Mouse (Mus musculus) midbrain, embryonic 16.5 days (tissue): ENCODE measurements around the gene Macrod1. TPM values are rescaled to one million over a fixed set of nuclear protein-coding genes. Genes with fewer than 3 reads are reported as not detected.

Experiments
- ATAC-seq: fragments of 200-750 bp; cut with Nextera tagmentation; 2 replicates; pipeline ENCODE4 v1.8.0; 2017; ENCODE audit warnings: moderate TSS enrichment
- H3K27ac ChIP-seq: fragments of 300-500 bp; sonication (generic); 2 replicates; pipeline ENCODE4 v1.5.1; 2014; ENCODE audit warnings: mild to moderate bottlenecking, low read length, mixed read lengths
- H3K27me3 ChIP-seq: fragments of 300-500 bp; sonication (generic); 2 replicates; pipeline ENCODE4 v1.6.1; 2014; ENCODE audit warnings: low read depth, low read length, mixed read lengths; ENCODE audit not compliant: control insufficient read depth, insufficient read depth
- H3K36me3 ChIP-seq: fragments of 300-500 bp; sonication (generic); 2 replicates; pipeline ENCODE4 v1.6.1; 2014; ENCODE audit warnings: mild to moderate bottlenecking, low read length, moderate library complexity, mixed read lengths; ENCODE audit not compliant: control insufficient read depth, insufficient read depth
- H3K4me1 ChIP-seq: fragments of 300-500 bp; sonication (generic); 2 replicates; pipeline ENCODE4 v1.6.1; 2014; ENCODE audit warnings: mild to moderate bottlenecking, low read length, mixed read lengths; ENCODE audit not compliant: control insufficient read depth, insufficient read depth
- H3K4me2 ChIP-seq: fragments of 300-500 bp; sonication (generic); 2 replicates; pipeline ENCODE4 v1.6.1; 2014; ENCODE audit warnings: mild to moderate bottlenecking, low read length, mixed read lengths
- H3K4me3 ChIP-seq: fragments of 300-500 bp; sonication (generic); 2 replicates; pipeline ENCODE4 v1.5.1; 2014; ENCODE audit warnings: low read depth, mild to moderate bottlenecking, low read length, moderate library complexity, mixed read lengths
- H3K9ac ChIP-seq: fragments of 300-500 bp; sonication (generic); 2 replicates; pipeline ENCODE4 v1.6.1; 2014; ENCODE audit warnings: low read depth, low read length, mixed read lengths
- H3K9me3 ChIP-seq: fragments of 300-500 bp; sonication (generic); replicated peaks from 2 replicates; pipeline ENCODE4 v1.6.1; 2014; ENCODE audit warnings: mild to moderate bottlenecking, low read length, mixed read lengths; ENCODE audit not compliant: control insufficient read depth, poor library complexity, severe bottlenecking
- WGBS: fragments of 180-500 bp; shearing (Covaris S2); extraction: QIAGEN DNeasy Blood & Tissue Kit; methylation state at CpG from one replicate; pipeline ENCODE4 v1.1.7; 2014; 5-methylcytosine and 5-hydroxymethylcytosine counted together
- polyA plus RNA-seq: library from polyadenylated mRNA; unstranded; fragments of >200 nt; fragmentation: Nextera tagmentation; extraction: Ambion mirVana; gene quantifications from 2 replicates; pipeline ENCODE4 v1.2.1, GENCODE M21; 2015

Gene Macrod1
- polyA plus RNA-seq, 1 experiment from 2014 or later, result 5.9 TPM

DNA sequence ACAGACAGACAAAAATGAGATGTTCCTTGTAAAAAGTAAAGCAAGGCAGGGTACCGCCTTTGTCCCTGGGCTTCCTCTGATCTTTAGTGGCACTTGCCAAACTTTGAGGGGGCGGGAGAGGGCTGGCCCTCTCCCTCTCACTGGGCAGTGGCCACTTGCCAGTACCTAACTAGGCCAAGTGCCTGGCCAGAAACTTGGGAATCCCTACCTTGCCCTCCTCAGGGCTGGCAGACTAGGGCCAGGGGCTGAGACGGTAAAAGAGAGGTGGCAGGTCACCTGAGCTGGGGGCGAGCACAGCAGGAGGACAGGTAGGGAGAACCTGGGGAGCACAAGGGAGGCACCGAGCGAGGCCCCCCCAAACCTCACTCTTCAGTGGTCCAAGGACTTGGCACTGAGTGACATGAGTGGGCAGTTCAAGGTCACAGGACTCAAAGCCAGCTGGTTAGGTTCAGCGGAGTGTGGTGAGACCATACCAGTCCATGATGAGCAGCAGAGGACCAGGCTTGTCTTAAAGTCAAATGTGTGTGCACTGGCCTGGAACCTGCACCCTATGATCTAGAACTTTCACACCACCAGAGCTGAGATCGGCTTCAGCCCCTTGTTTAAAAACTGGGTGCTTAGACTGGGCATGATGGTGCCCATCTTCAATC is 124.3 kb downstream of the Macrod1 start:
- Histone ChIP-seq H3K9ac (no peak overlapping the region), H3K4me2 (no peak overlapping the region), H3K9me3 (no peaks in the 10 kb centered on the region), H3K27me3 (peaks cover under 1% of the 10 kb centered on the region; the same call in 1 of the 2 replicates), H3K4me1 (peaks cover 14% of the 10 kb centered on the region), H3K36me3 (no peaks in the 10 kb centered on the region), H3K27ac (no peak overlapping the region), H3K4me3 (no peak overlapping the region)
- ATAC-seq, result no peak
- 72% methylated on average over 8 of the region's 8 CpGs for WGBS

DNA sequence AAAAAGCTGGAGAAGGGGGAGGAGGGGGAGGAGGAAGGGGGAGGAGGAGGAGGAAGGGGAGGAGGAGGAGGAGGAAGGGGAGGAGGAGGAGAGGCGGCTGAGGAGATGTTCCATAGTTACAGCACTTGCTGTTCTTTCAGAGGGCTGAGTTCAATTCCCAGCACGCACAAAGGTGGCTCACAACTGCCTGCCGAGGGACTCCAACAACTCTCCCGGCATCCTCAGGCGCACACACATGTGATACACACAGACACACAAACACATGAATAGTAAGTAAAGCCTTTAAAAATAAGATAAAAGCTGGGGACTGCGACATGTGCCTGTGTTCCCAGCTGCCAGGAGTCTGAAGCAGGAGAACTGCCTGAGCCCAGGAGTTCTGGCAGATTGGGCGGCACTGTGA is 124.9 kb downstream of the Macrod1 start:
- no peaks in the 10 kb centered on the region for H3K9me3 ChIP-seq
- peaks cover 2% of the 10 kb centered on the region; the same call in 1 of the 2 replicates for H3K27me3 ChIP-seq
- H3K9ac ChIP-seq, result no peak overlapping the region
- H3K36me3 ChIP-seq, result no peaks in the 10 kb centered on the region
- H3K4me1 ChIP-seq, result peaks cover 18% of the 10 kb centered on the region
- no peak overlapping the region for H3K4me3 ChIP-seq
- WGBS, result 57% methylated on average over 7 of the region's 7 CpGs
- no peak overlapping the region for H3K27ac ChIP-seq
- ATAC-seq, result no peak
- H3K4me2 ChIP-seq, result no peak overlapping the region

DNA sequence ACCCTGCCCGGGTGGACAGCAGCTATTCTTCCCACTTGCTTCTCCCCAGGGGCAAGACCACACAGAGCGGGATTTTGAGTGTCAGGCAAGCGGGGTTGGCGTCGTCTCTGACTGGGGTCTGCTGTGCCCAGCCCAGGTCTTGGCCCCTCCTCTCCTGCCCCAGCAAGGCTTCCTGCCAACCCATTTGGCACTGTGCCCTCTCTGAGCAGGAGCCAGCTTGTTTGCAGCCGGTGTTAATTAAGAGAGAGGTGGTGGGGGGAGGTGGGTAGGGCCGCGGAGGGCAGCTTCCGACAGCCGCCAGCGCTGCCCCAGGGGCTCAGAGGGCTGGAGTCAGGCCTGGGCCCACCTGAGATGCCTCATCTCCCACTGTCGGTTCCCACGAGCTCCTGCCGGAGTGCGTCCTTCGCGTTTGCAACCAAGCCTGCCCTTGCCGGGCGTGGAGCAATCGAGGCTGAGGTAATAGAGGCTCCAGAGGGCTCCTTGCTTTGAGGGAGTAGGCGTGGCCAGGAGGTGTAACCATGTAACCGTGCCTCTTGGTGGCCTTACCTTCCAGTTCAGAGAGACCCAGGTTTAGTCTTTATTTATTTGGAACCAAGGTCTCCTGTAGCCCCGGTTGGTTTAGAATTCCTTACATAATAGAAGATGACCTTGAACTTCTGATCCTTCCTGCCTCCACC is 125.8 kb downstream of the Macrod1 start:
- H3K27ac ChIP-seq, result no peak overlapping the region
- ATAC-seq, result peak; percentile 67
- no peak overlapping the region for H3K9ac ChIP-seq
- H3K36me3 ChIP-seq, result no peaks in the 10 kb centered on the region
- H3K9me3 ChIP-seq, result no peaks in the 10 kb centered on the region
- no peak overlapping the region for H3K4me3 ChIP-seq
- H3K4me1 ChIP-seq, result peaks cover 18% of the 10 kb centered on the region
- WGBS, result 7% methylated on average over 23 of the region's 23 CpGs
- peaks cover 2% of the 10 kb centered on the region; the same call in 1 of the 2 replicates for H3K27me3 ChIP-seq
- H3K4me2 ChIP-seq, result peak overlapping the region; percentile 20; the same call in 1 of the 2 replicates

DNA sequence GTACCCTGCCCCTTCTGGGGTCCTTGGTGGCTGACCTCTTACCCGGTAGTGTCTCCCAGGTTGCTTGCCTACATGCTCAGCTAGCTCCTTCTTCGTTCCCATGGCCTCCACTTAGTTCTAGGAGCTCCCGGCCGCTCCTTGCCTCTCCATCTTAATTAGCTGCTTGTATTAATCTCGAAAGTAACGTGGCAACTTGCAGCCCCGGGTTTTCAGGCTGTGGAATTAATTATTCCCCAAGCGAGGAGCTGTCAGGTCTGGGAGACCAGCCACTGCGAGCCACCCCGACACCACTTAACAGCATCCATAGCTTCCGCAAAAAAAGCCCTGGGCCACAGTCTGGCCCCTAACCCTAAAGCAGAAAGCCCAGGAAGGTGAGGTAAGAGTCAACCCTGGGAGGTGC is 126.8 kb downstream of the Macrod1 start:
- peaks cover 18% of the 10 kb centered on the region for H3K4me1 ChIP-seq
- H3K9me3 ChIP-seq, result no peaks in the 10 kb centered on the region
- no peaks in the 10 kb centered on the region for H3K36me3 ChIP-seq
- H3K4me3 ChIP-seq, result no peak overlapping the region
- 34% methylated on average over 11 of the region's 11 CpGs for WGBS
- no peak for ATAC-seq
- H3K4me2 ChIP-seq, result no peak overlapping the region
- H3K27me3 ChIP-seq, result peaks cover 2% of the 10 kb centered on the region; the same call in 1 of the 2 replicates
- H3K9ac ChIP-seq, result no peak overlapping the region
- no peak overlapping the region for H3K27ac ChIP-seq

DNA sequence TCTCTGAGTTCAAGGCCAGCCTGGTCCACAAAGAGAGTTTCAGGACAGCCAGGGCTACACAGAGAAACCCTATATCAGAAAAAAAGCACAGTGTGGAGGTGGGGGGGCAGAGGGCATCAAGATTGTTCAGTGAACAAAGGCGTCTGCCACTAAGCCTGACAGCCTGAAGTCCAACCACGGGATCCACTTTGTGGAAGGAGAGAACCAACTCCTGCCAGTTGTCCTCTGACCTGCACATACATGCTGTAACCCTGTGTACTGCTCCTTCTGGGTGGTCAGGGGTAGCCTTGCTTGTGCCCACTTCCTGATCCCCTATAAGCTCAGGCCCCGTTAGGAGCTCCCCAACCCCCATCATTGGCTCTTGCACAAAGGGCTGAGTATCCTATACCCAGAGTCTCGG is 128.4 kb downstream of the Macrod1 start:
- H3K27ac ChIP-seq, result no peak overlapping the region
- H3K27me3 ChIP-seq, result peaks cover 5% of the 10 kb centered on the region; the same call in 1 of the 2 replicates
- ATAC-seq, result no peak
- H3K36me3 ChIP-seq, result no peaks in the 10 kb centered on the region
- WGBS, result 51% methylated on average over 4 of the region's 4 CpGs
- no peak overlapping the region for H3K4me2 ChIP-seq
- no peak overlapping the region for H3K4me3 ChIP-seq
- H3K9ac ChIP-seq, result no peak overlapping the region; the same call in 1 of the 2 replicates
- H3K9me3 ChIP-seq, result no peaks in the 10 kb centered on the region
- H3K4me1 ChIP-seq, result peaks cover 18% of the 10 kb centered on the region

DNA sequence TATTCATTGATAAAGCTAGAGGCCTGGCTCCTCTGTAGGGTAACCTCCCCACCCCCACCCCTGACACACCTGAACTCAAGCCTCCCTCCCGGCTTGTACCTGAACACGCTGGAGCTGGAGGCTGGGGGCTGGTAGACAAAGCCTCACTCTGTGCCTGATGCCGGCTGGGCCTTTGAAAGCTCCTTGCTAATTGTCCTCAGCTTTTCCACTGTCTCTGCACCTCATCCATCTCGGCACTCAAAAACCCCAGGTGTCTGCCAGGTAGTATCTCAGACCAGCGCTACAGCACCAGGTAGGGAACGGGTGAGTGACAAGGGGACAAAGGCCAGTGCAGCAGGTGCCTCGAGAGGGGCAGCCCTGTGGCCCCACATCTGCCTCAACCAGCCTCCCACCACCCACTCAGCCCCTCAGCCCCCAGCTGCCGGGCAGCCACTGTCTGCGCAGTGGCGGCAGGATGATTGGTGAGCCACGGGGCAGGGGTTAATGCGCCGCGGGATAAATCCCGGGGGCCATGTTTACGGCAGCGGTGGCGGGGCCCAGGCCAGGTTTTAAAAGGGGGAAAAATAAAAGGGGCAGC is 129.2 kb downstream of the Macrod1 start:
- H3K27me3 ChIP-seq, result peaks cover 5% of the 10 kb centered on the region; the same call in 1 of the 2 replicates
- no peaks in the 10 kb centered on the region for H3K9me3 ChIP-seq
- 5% methylated on average over 18 of the region's 18 CpGs for WGBS
- H3K4me1 ChIP-seq, result peaks cover 18% of the 10 kb centered on the region
- no peak for ATAC-seq
- no peaks in the 10 kb centered on the region for H3K36me3 ChIP-seq
- no peak overlapping the region for H3K27ac ChIP-seq
- peak overlapping the region; percentile 44; the same call in 1 of the 2 replicates for H3K9ac ChIP-seq
- H3K4me2 ChIP-seq, result no peak overlapping the region
- no peak overlapping the region for H3K4me3 ChIP-seq

DNA sequence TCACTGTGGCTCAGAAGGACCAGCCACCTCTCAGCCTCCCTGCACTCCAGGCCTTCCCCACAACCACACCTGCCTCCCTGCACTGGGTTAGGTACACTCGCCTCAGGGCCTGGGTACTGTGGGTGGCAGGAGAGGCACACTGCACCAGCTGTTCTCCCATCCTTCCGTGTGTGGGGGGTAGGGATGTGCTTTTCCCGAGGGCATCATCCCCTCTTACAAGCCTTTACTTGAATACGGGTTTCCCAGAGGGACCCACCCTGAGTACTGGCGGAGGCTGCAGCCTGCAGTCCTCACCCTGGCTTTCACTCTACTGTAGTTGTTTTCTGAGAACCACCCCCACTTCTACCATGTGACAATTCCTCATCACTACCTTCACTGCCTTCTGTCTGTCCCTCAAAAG is 130.5 kb downstream of the Macrod1 start:
- Histone ChIP-seq H3K36me3 (no peaks in the 10 kb centered on the region), H3K4me2 (no peak overlapping the region), H3K27me3 (peaks cover 5% of the 10 kb centered on the region; the same call in 1 of the 2 replicates), H3K9me3 (no peaks in the 10 kb centered on the region), H3K9ac (no peak overlapping the region), H3K4me3 (no peak overlapping the region), H3K27ac (no peak overlapping the region), H3K4me1 (peaks cover 14% of the 10 kb centered on the region)
- 66% methylated on average over 5 of the region's 5 CpGs for WGBS
- ATAC-seq, result no peak

DNA sequence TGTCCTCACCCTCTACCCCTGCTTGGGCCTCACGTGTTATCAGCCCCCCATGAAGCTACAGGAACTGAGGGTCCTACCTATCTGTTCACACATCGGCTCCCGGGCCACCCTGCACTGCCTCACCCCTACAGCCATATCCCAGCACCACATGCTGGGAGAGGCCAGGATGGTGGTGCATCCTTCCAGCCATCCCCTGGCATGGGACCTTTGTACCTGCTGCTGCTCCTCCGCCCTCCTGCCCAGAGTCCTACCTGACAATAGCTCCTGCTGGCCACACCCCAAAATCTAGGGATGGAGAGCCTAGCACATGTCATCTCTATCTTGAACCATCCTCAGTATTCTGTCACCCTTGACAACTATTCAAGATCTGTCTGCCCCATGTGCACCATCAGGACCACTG is 132.4 kb downstream of the Macrod1 start:
- ATAC-seq, result no peak
- Histone ChIP-seq H3K9ac (no peak overlapping the region), H3K27me3 (peaks cover 5% of the 10 kb centered on the region; the same call in 1 of the 2 replicates), H3K36me3 (no peaks in the 10 kb centered on the region), H3K4me3 (no peak overlapping the region), H3K9me3 (no peaks in the 10 kb centered on the region), H3K4me1 (peaks cover 4% of the 10 kb centered on the region; the same call in 1 of the 2 replicates), H3K4me2 (no peak overlapping the region), H3K27ac (no peak overlapping the region)
- WGBS, result 85% methylated on average over 4 of the region's 4 CpGs

DNA sequence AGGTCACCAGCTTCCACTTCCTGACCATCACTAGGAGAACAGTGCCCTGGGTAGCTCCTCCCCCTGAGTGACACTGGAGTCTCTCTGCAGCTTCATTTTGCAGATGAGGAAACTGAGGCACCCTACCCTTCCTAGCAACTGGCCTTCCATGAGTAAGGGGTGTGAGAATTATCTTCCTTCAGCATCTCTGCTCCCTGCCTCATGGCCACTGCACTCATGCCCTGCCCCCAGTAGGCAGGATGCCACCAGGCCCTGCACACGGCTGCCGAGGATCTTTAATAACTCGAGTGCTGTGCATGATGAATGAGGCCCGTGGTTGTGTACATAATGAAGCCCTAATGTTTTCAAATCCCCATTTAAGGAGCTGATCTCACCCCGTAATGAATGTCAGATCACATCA is 134.4 kb downstream of the Macrod1 start:
- peaks cover 3% of the 10 kb centered on the region; the same call in 1 of the 2 replicates for H3K27me3 ChIP-seq
- no peak overlapping the region for H3K4me2 ChIP-seq
- no peak overlapping the region for H3K9ac ChIP-seq
- H3K27ac ChIP-seq, result no peak overlapping the region
- H3K4me3 ChIP-seq, result no peak overlapping the region
- H3K4me1 ChIP-seq, result peaks cover 2% of the 10 kb centered on the region; the same call in 1 of the 2 replicates
- H3K36me3 ChIP-seq, result no peaks in the 10 kb centered on the region
- ATAC-seq, result no peak
- WGBS, result 49% methylated on average over 5 of the region's 5 CpGs
- no peaks in the 10 kb centered on the region for H3K9me3 ChIP-seq
